Mouse (Mus musculus): ENCODE data around the gene Barhl1. TPM values are rescaled to one million over a fixed set of nuclear protein-coding genes. Genes with fewer than 3 reads are reported as not detected.
A peak's percentile ranks its signal among the peaks of the same experiment; 100 is the strongest.

Barhl1 gene
- total RNA-seq (2014; rRNA removed) (not detected in 2 replicates), polyA plus RNA-seq (2012; rRNA removed) (0.32 and 0.37 TPM in 2 replicates)

DNA sequence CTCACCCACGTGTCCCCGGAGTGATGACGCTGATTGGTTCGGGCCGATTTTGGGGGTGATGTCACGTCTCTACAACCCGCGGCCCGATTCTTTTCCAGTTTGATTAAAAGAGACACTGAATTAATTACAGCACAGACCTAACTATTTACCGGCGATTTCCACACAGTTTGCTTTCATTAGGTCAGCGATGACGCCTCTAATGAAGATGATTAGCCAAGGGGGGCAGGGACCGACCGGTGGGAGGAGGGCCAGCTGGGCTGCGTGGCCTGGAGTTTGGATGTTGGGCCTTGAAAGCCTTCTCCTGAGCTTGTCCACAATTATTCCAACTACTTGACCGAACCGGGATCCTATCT lies at the start of gene Barhl1:
Gene Barhl1 (minus strand): TSS at position 156 of the 353 bp plus-strand sequence.
- 6% methylated on average over 18 of the region's 18 CpGs for WGBS
- TF ChIP-seq CTCF (IDR thresholded peaks at IDR 0.05; ENCODE audit: low read depth, low read length): no peak
- no peak for TF ChIP-seq POLR2A (IDR thresholded peaks at IDR 0.05; ENCODE audit: extremely low read depth, insufficient read depth, low read length)

GRCm38 (mm10) chr2:28963565-28963964 lies 47.1 kb upstream of the Barhl1 start:
- Histone ChIP-seq H3K36me3 (ENCODE audit: control insufficient read depth, insufficient read depth, low read length) (no peaks in the 10 kb centered on the region), H3K9ac (ENCODE audit: low read depth, low read length) (no peak overlapping the region), H3K4me3 (ENCODE audit: insufficient read depth, low read depth, low read length) (no peak overlapping the region), H3K4me1 (ENCODE audit: control insufficient read depth, insufficient read depth, low read length) (no peaks in the 10 kb centered on the region), H3K27me3 (ENCODE audit: control insufficient read depth, insufficient read depth, low read length) (no peaks in the 10 kb centered on the region), H3K27ac (replicated peaks; ENCODE audit: insufficient read depth, low read depth, low read length) (no peak overlapping the region), H3K79me2 (ENCODE audit: control insufficient read depth, insufficient read depth, low read length) (no peaks in the 10 kb centered on the region)
- WGBS: 75% methylated on average over 6 of the region's 6 CpGs
- no peak for DNase-seq (ENCODE audit: extremely low read depth, low read depth, low spot score)
- no peak for TF ChIP-seq POLR2A (IDR thresholded peaks at IDR 0.05; ENCODE audit: extremely low read depth, insufficient read depth, low read length)
- TF ChIP-seq CTCF (IDR thresholded peaks at IDR 0.05; ENCODE audit: low read depth, low read length): no peak

More for the DNA sequence above, at the start of gene Barhl1:
- H3K4me1 ChIP-seq (ENCODE audit: control insufficient read depth, insufficient read depth, low read length): no peaks in the 10 kb centered on the region
- no peak within 1 kb of the TSS for H3K27ac ChIP-seq (replicated peaks; ENCODE audit: insufficient read depth, low read depth, low read length)
- no peaks in the 10 kb centered on the region for H3K79me2 ChIP-seq (ENCODE audit: control insufficient read depth, insufficient read depth, low read length)
- H3K9ac ChIP-seq (ENCODE audit: low read depth, low read length): no peak within 1 kb of the TSS
- DNase-seq (ENCODE audit: extremely low read depth, low read depth, low spot score): no peak
- no peaks in the 10 kb centered on the region for H3K36me3 ChIP-seq (ENCODE audit: control insufficient read depth, insufficient read depth, low read length)
- H3K4me3 ChIP-seq (ENCODE audit: insufficient read depth, low read depth, low read length): no peak within 1 kb of the TSS
- peaks cover 47% of the 10 kb centered on the region for H3K27me3 ChIP-seq (ENCODE audit: control insufficient read depth, insufficient read depth, low read length)

DNA sequence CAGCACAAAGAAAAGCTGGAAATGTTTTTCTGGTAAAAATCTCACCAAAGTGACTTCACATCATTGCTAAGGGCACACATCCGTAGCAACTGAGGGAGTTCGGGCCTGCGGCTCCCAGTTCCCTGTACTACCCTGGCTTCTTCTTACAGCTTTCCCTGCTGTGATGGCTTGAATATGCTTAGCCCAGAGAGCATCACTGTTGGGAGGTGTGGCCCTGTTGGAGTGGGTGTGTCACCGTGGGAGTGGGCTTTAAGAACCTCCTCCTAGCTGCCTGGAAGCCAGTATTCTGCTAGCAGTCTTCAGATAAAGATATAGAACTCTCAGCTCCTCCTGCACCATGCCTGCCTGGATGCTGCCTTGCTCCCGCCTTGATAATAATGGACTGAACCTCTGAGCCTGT lies 45.2 kb upstream of the Barhl1 start:
- no peaks in the 10 kb centered on the region for H3K36me3 ChIP-seq (ENCODE audit: control insufficient read depth, insufficient read depth, low read length)
- no peaks in the 10 kb centered on the region for H3K4me1 ChIP-seq (ENCODE audit: control insufficient read depth, insufficient read depth, low read length)
- no peaks in the 10 kb centered on the region for H3K79me2 ChIP-seq (ENCODE audit: control insufficient read depth, insufficient read depth, low read length)
- WGBS: 81% methylated on average over 5 of the region's 5 CpGs
- no peak overlapping the region for H3K9ac ChIP-seq (ENCODE audit: low read depth, low read length)
- TF ChIP-seq POLR2A (IDR thresholded peaks at IDR 0.05; ENCODE audit: extremely low read depth, insufficient read depth, low read length): no peak
- no peak for TF ChIP-seq CTCF (IDR thresholded peaks at IDR 0.05; ENCODE audit: low read depth, low read length)
- H3K27me3 ChIP-seq (ENCODE audit: control insufficient read depth, insufficient read depth, low read length): no peaks in the 10 kb centered on the region
- no peak overlapping the region for H3K27ac ChIP-seq (replicated peaks; ENCODE audit: insufficient read depth, low read depth, low read length)
- DNase-seq (ENCODE audit: extremely low read depth, low read depth, low spot score): no peak
- H3K4me3 ChIP-seq (ENCODE audit: insufficient read depth, low read depth, low read length): no peak overlapping the region

DNA sequence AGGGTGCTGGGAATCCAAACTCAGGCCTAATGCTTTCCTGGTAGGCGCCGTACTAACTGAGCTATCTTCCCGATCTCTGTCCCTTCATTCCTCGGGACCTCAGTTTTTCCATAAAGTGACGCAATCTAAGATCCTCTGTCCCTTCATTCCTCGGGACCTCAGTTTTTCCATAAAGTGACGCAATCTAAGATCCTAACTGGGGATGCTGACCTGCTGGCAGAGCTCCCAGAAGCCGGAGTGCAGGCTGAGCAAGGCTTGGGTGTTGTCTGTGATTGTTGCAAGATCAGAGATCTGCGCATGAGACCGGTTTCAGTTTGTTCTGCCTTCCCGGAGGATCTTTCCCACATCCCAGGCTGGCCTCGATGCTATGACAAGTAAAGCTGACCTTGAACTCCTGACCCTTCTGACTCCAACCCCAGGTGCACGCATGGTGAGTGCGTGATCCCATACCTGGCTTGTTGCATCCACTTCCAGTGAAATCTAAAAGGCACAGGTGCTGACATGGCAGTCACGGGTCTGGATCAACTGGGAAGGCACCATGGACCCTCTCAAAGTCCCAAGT lies 44.6 kb upstream of the Barhl1 start:
- no peak for TF ChIP-seq POLR2A (IDR thresholded peaks at IDR 0.05; ENCODE audit: extremely low read depth, insufficient read depth, low read length)
- no peak for TF ChIP-seq CTCF (IDR thresholded peaks at IDR 0.05; ENCODE audit: low read depth, low read length)
- peak; percentile 43 for DNase-seq (ENCODE audit: extremely low read depth, low read depth, low spot score)
- Histone ChIP-seq H3K36me3 (ENCODE audit: control insufficient read depth, insufficient read depth, low read length) (no peaks in the 10 kb centered on the region), H3K4me1 (ENCODE audit: control insufficient read depth, insufficient read depth, low read length) (no peaks in the 10 kb centered on the region), H3K27me3 (ENCODE audit: control insufficient read depth, insufficient read depth, low read length) (no peaks in the 10 kb centered on the region), H3K27ac (replicated peaks; ENCODE audit: insufficient read depth, low read depth, low read length) (no peak overlapping the region), H3K9ac (ENCODE audit: low read depth, low read length) (no peak overlapping the region), H3K79me2 (ENCODE audit: control insufficient read depth, insufficient read depth, low read length) (no peaks in the 10 kb centered on the region), H3K4me3 (ENCODE audit: insufficient read depth, low read depth, low read length) (no peak overlapping the region)
- 48% methylated on average over 15 of the region's 15 CpGs for WGBS

- H3K4me3 ChIP-seq (ENCODE audit: insufficient read depth, low read depth, low read length): no peak overlapping the region
- WGBS: 87% methylated on average over 4 of the region's 4 CpGs
- H3K27ac ChIP-seq (replicated peaks; ENCODE audit: insufficient read depth, low read depth, low read length): no peak overlapping the region
- H3K36me3 ChIP-seq (ENCODE audit: control insufficient read depth, insufficient read depth, low read length): no peaks in the 10 kb centered on the region
- no peak overlapping the region for H3K9ac ChIP-seq (ENCODE audit: low read depth, low read length)
- H3K4me1 ChIP-seq (ENCODE audit: control insufficient read depth, insufficient read depth, low read length): no peaks in the 10 kb centered on the region
- H3K27me3 ChIP-seq (ENCODE audit: control insufficient read depth, insufficient read depth, low read length): no peaks in the 10 kb centered on the region
- TF ChIP-seq POLR2A (IDR thresholded peaks at IDR 0.05; ENCODE audit: extremely low read depth, insufficient read depth, low read length) (no peak), CTCF (IDR thresholded peaks at IDR 0.05; ENCODE audit: low read depth, low read length) (no peak)
- no peaks in the 10 kb centered on the region for H3K79me2 ChIP-seq (ENCODE audit: control insufficient read depth, insufficient read depth, low read length)
- DNase-seq (ENCODE audit: extremely low read depth, low read depth, low spot score): no peak
Observed at GRCm38 (mm10) chr2:28956874-28957273, 40.4 kb upstream of the Barhl1 start.

- DNase-seq (ENCODE audit: extremely low read depth, low read depth, low spot score): no peak
- Histone ChIP-seq H3K27me3 (ENCODE audit: control insufficient read depth, insufficient read depth, low read length) (no peaks in the 10 kb centered on the region), H3K36me3 (ENCODE audit: control insufficient read depth, insufficient read depth, low read length) (no peaks in the 10 kb centered on the region), H3K4me1 (ENCODE audit: control insufficient read depth, insufficient read depth, low read length) (no peaks in the 10 kb centered on the region), H3K79me2 (ENCODE audit: control insufficient read depth, insufficient read depth, low read length) (no peaks in the 10 kb centered on the region), H3K27ac (replicated peaks; ENCODE audit: insufficient read depth, low read depth, low read length) (no peak overlapping the region), H3K4me3 (ENCODE audit: insufficient read depth, low read depth, low read length) (no peak overlapping the region), H3K9ac (ENCODE audit: low read depth, low read length) (no peak overlapping the region)
- WGBS: 91% methylated on average over 9 of the region's 9 CpGs
- TF ChIP-seq CTCF (IDR thresholded peaks at IDR 0.05; ENCODE audit: low read depth, low read length) (no peak), POLR2A (IDR thresholded peaks at IDR 0.05; ENCODE audit: extremely low read depth, insufficient read depth, low read length) (no peak)
Observed at GRCm38 (mm10) chr2:28954595-28954994, 38.1 kb upstream of the Barhl1 start.

Measured in liver, adult 2 months (tissue).